7 mouse cellular contexts compared by ENCODE assay signal in genomic region chr5:109844236-109844635, GRCm38 (mm10).
DNase-seq lines count a peak whose midpoint lies in the region; ATAC-seq lines count a peak whose summit lies in the region.
"Not testable (repeated sequence)": the region's sequence is repeated elsewhere in the genome, so short reads cannot be mapped to it uniquely, and the experiment has no call there.

No protein-coding gene starts in this region.

- DNase-seq in embryonic facial prominence, embryonic 11.5 days (ENCODE audit: low spot score); midbrain, embryonic 11.5 days (ENCODE audit: low spot score, missing footprints): not testable (repeated sequence)

- ATAC-seq in embryonic facial prominence, embryonic 11.5 days (replicated peaks; ENCODE audit: insufficient number of reproducible peaks, low FRiP score, low TSS enrichment, low read depth); forebrain, embryonic 16.5 days; hindbrain, embryonic 12.5 days (ENCODE audit: low FRiP score); kidney, embryonic 16.5 days (ENCODE audit: low FRiP score, low TSS enrichment); liver, embryonic 15.5 days (ENCODE audit: insufficient read depth); midbrain, embryonic 11.5 days (ENCODE audit: low FRiP score); neural tube, embryonic 15.5 days (ENCODE audit: low FRiP score): not testable (repeated sequence)

- not testable (repeated sequence) for H3K4me1 ChIP-seq in embryonic facial prominence, embryonic 11.5 days (ENCODE audit: control insufficient read depth, insufficient read depth, low read length); forebrain, embryonic 16.5 days (replicated peaks; ENCODE audit: control insufficient read depth, insufficient read depth, low read length); hindbrain, embryonic 12.5 days; kidney, embryonic 16.5 days (ENCODE audit: insufficient read depth, low read length); liver, embryonic 15.5 days (replicated peaks); midbrain, embryonic 11.5 days (ENCODE audit: control insufficient read depth, insufficient read depth, low read length); neural tube, embryonic 15.5 days

- 93% methylated on average over 2 of the region's 2 CpGs for WGBS in embryonic facial prominence, embryonic 11.5 days
- 90% methylated on average over 2 of the region's 2 CpGs for WGBS in forebrain, embryonic 16.5 days
- WGBS in hindbrain, embryonic 12.5 days = 92% methylated on average over 2 of the region's 2 CpGs
- WGBS in kidney, embryonic 16.5 days = 75% methylated on average over 2 of the region's 2 CpGs
- WGBS in liver, embryonic 15.5 days (ENCODE audit: insufficient replicate concordance) = 67% methylated on average over 2 of the region's 2 CpGs
- 88% methylated on average over 2 of the region's 2 CpGs for WGBS in midbrain, embryonic 11.5 days
- 80% methylated on average over 2 of the region's 2 CpGs for WGBS in neural tube, embryonic 15.5 days

- H3K9ac ChIP-seq in embryonic facial prominence, embryonic 11.5 days (replicated peaks; ENCODE audit: low read length); forebrain, embryonic 16.5 days (replicated peaks; ENCODE audit: low read depth, low read length); hindbrain, embryonic 12.5 days; midbrain, embryonic 11.5 days (ENCODE audit: low read length); neural tube, embryonic 15.5 days (replicated peaks): not testable (repeated sequence)
- peak overlapping the region; percentile 68 for H3K9ac ChIP-seq in kidney, embryonic 16.5 days (replicated peaks; ENCODE audit: low read length)
- peak overlapping the region; percentile 56; the same call in 1 of the 2 replicates for H3K9ac ChIP-seq in liver, embryonic 15.5 days

- H3K4me2 ChIP-seq in embryonic facial prominence, embryonic 11.5 days (ENCODE audit: low read depth, low read length); forebrain, embryonic 16.5 days (ENCODE audit: low read length): not testable (repeated sequence)
- peak overlapping the region; percentile 51 for H3K4me2 ChIP-seq in hindbrain, embryonic 12.5 days (replicated peaks)
- peak overlapping the region; percentile 51 for H3K4me2 ChIP-seq in kidney, embryonic 16.5 days (replicated peaks; ENCODE audit: low read depth, low read length)
- peak overlapping the region; percentile 67 for H3K4me2 ChIP-seq in liver, embryonic 15.5 days
- peak overlapping the region; percentile 43; the same call in 1 of the 2 replicates for H3K4me2 ChIP-seq in midbrain, embryonic 11.5 days
- H3K4me2 ChIP-seq in neural tube, embryonic 15.5 days = peak overlapping the region; percentile 60

- H3K27me3 ChIP-seq in embryonic facial prominence, embryonic 11.5 days (ENCODE audit: control insufficient read depth, insufficient read depth, low read length); forebrain, embryonic 16.5 days (replicated peaks; ENCODE audit: control insufficient read depth, insufficient read depth, low read length); hindbrain, embryonic 12.5 days; kidney, embryonic 16.5 days (ENCODE audit: insufficient read depth, low read length); liver, embryonic 15.5 days; midbrain, embryonic 11.5 days (ENCODE audit: control insufficient read depth, insufficient read depth, low read length); neural tube, embryonic 15.5 days (replicated peaks): not testable (repeated sequence)

- peak overlapping the region; percentile 38 for H3K4me3 ChIP-seq in embryonic facial prominence, embryonic 11.5 days (ENCODE audit: low read depth, low read length)
- peak overlapping the region; percentile 27; the same call in 1 of the 2 replicates for H3K4me3 ChIP-seq in forebrain, embryonic 16.5 days (replicated peaks; ENCODE audit: low read length)
- H3K4me3 ChIP-seq in hindbrain, embryonic 12.5 days = 0 out of 2 replicates have a peak overlapping the region, but pooled peaks have one; percentile 37
- H3K4me3 ChIP-seq in kidney, embryonic 16.5 days (ENCODE audit: low read length) = peak overlapping the region; percentile 57
- H3K4me3 ChIP-seq in liver, embryonic 15.5 days (replicated peaks) = peak overlapping the region; percentile 64
- H3K4me3 ChIP-seq in midbrain, embryonic 11.5 days (ENCODE audit: low read depth, low read length) = not testable (repeated sequence)
- H3K4me3 ChIP-seq in neural tube, embryonic 15.5 days (replicated peaks) = peak overlapping the region; percentile 40

- H3K36me3 ChIP-seq in embryonic facial prominence, embryonic 11.5 days (replicated peaks; ENCODE audit: control insufficient read depth, insufficient read depth, low read depth, low read length); forebrain, embryonic 16.5 days (ENCODE audit: control insufficient read depth, insufficient read depth); hindbrain, embryonic 12.5 days; kidney, embryonic 16.5 days (ENCODE audit: insufficient read depth, low read length); liver, embryonic 15.5 days (replicated peaks); midbrain, embryonic 11.5 days (ENCODE audit: control insufficient read depth, insufficient read depth, low read length); neural tube, embryonic 15.5 days: not testable (repeated sequence)

- not testable (repeated sequence) for H3K9me3 ChIP-seq in embryonic facial prominence, embryonic 11.5 days (replicated peaks; ENCODE audit: control insufficient read depth, low read length); forebrain, embryonic 16.5 days (ENCODE audit: control insufficient read depth, low read length); hindbrain, embryonic 12.5 days (replicated peaks); kidney, embryonic 16.5 days (ENCODE audit: low read length); liver, embryonic 15.5 days (replicated peaks); midbrain, embryonic 11.5 days (ENCODE audit: control insufficient read depth, low read length); neural tube, embryonic 15.5 days (replicated peaks)

- not testable (repeated sequence) for H3K27ac ChIP-seq in embryonic facial prominence, embryonic 11.5 days (replicated peaks; ENCODE audit: low read depth, low read length); forebrain, embryonic 16.5 days (ENCODE audit: low read length); hindbrain, embryonic 12.5 days; kidney, embryonic 16.5 days (ENCODE audit: low read length); liver, embryonic 15.5 days (replicated peaks); midbrain, embryonic 11.5 days (ENCODE audit: low read depth, low read length); neural tube, embryonic 15.5 days (replicated peaks)
